Mouse (Mus musculus) gastrocnemius, adult 18-20 months (tissue): ENCODE data around the gene Rnf150. TPM values are rescaled to one million over a fixed set of nuclear protein-coding genes. Genes with fewer than 3 reads are reported as not detected.
A peak's percentile ranks its signal among the peaks of the same experiment; 100 is the strongest.

Source experiments
- DNase-seq: peaks from one replicate; pipeline ENCODE4 v3.0.0; 2021; ENCODE audit warnings: low spot score
- total RNA-seq, 2 experiments: library from RNA; stranded (reverse); gene quantifications; 2 replicates each; pipeline ENCODE4 v1.2.3; 2021

Gene Rnf150
- total RNA-seq, 2 experiments from 2014 or later, result 37.6 to 41.1 TPM

GRCm38 (mm10) chr8:82936866-82937265 lies 73.7 kb downstream of the Rnf150 start:
- DNase-seq, result no peak

DNA sequence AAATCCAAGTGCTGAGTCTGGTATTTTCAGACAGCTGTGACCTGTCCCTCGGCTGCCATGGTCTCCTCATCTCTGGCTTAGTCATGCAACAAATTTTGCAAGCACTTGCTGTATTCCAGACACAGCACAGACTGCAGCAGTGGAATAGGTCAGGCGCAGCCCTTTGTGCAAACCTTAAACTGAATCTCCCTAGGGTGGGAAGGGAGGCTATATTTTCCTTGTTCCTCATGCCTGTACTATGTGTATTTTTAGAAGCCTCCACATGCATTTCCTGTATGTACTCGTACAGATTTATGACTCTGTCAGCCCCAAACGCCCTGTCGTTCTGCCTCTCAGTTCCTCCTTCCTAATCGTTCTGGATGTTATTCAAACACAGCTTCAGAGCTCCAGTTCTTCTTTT lies 76.8 kb downstream of the Rnf150 start:
- peak; percentile 79 for DNase-seq

GRCm38 (mm10) chr8:82943223-82944006 lies 80.3 kb downstream of the Rnf150 start:
- DNase-seq, result no peak

GRCm38 (mm10) chr8:82945867-82946266 lies 82.7 kb downstream of the Rnf150 start:
- no peak for DNase-seq

DNA sequence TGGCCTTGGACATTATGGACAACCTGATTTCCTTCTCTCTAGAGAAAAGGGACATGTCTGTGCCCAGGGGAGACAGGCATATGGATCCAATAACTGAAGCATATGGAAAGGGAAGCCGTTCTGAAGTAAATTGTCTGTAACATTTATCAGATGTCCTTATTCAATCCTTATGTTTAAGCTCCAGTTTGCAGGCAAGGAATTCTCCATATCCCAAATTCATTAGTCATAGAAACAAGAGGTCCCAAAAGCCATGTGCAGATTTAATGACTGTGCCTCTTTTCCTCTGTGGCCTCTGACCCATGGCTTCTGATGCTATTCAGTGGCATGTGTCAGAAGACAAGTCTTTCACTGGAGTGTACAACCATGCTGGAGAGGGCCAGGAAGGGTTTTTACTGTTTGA lies 83.5 kb downstream of the Rnf150 start:
- no peak for DNase-seq

DNA sequence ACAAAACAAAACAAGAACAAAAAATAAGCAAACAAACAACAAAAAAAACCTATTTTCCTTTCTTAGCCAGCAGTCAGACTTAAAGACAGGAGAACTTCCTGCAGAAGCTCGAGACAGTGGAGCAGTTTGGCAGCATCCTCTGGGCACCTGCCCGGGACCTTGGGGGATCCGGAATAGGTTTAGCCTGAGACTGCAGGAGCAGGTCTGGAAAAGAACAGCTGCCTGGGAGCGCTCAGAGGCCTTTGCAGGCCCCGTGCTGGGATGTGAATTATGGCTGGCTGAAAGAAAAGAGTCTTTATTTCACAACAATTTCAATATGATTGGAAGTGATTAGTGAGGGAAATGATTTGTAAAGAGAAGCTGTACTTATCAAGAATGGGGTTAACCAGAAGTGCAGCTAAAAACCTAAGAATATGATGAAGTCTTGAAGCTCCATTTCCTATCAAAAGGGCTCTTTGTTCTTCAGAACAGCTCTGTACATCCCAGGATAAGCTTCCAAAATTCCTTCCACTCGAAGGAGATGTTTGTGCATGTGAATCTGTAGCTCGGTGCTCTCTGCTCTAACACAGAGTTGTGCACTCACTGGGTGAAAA lies 92.1 kb downstream of the Rnf150 start:
- no peak for DNase-seq

DNA sequence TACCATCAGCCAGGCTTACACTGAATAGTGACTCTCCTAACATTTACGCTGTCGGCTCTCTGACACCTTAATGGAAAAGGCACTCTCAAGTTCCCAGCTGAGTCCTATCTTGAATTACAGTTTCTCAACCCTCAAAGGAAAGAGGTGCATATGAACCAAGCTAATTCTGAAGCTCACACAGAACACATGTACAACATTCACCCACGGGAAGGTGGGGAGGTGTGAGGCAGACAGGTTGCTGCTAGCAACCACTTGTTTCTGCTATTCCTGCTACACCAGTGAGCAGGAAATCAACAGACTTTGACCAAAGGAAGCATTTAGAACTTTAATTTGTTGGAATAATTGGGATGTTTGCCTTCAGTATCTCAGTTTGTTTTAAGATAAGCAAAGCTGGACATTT lies 96.3 kb downstream of the Rnf150 start:
- peak; percentile 41 for DNase-seq

- no peak for DNase-seq
Observed at GRCm38 (mm10) chr8:82959980-82960610, 96.9 kb downstream of the Rnf150 start.

GRCm38 (mm10) chr8:82964537-82964936 lies 101.4 kb downstream of the Rnf150 start:
- DNase-seq, result peak; percentile 51

GRCm38 (mm10) chr8:82967879-82968678 lies 104.9 kb downstream of the Rnf150 start:
- DNase-seq, result peak; percentile 71

DNA sequence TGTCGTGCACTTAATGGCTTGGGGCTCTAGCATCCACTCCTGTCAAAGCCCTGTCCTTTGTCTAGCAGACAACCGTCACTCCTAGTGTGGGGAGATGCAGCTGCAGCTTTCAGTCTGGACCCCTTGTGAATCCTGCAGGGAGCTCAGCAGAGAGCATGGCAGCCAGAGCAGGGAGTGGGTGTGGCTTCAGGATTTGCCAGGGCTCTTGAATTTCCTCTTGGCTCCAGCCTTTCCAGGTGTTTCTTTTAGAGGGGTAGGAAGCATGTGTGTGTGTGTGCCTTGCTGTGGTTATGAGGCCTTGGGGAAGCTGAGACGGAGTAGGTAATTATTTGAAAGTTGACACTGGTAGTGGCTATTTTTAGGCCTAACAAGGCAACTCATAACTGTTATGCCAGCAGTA lies 106.8 kb downstream of the Rnf150 start:
- peak; percentile 61 for DNase-seq

DNA sequence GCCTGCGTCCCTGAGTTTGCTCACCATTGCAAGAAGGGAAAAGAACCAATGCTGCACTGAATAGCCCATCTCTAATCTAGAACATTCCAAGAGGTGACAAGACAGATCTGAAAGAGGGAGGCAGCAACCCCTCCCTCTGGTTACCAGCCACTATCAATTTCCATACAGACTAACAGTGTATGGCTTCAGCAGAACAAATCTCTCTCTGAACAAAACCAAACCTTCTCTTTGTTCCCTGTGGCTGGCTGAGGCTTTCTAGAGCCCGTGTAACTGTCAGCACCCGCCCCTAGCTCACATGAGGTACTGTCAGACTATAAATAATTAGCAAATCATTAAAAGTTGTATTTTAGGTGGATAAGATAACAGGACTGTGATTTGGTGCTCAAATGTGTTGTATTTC lies 109.7 kb downstream of the Rnf150 start:
- DNase-seq, result no peak

GRCm38 (mm10) chr8:82973331-82973730 lies 110.2 kb downstream of the Rnf150 start:
- no peak for DNase-seq

GRCm38 (mm10) chr8:82981244-82981855 lies 118.2 kb downstream of the Rnf150 start:
- no peak for DNase-seq

DNA sequence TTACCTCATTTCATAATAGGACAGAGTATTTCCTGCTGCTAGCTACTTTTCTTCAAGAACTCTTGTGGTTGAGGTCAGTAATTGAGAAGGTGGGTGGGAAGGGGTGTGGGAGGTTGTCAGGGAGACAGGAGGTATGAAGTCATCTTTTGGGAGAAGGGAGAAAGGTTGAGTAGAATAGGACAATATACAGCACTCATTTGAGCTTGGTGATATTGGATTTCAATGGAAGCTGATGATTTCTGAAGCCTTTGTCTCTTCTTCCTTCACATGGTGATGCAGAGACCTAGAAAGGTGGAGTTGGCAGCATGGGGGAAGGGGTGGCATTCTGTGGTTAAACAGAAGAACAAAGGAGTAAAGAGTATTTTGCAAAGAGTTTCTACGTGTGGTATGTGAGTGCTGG lies 119.7 kb downstream of the Rnf150 start:
- no peak for DNase-seq

- no peak for DNase-seq
Observed at GRCm38 (mm10) chr8:82983301-82983700, 120.1 kb downstream of the Rnf150 start.

GRCm38 (mm10) chr8:82992093-82992492 lies 128.9 kb downstream of the Rnf150 start:
- no peak for DNase-seq

- no peak for DNase-seq
Observed at GRCm38 (mm10) chr8:82995727-82996438, 132.7 kb downstream of the Rnf150 start.

DNA sequence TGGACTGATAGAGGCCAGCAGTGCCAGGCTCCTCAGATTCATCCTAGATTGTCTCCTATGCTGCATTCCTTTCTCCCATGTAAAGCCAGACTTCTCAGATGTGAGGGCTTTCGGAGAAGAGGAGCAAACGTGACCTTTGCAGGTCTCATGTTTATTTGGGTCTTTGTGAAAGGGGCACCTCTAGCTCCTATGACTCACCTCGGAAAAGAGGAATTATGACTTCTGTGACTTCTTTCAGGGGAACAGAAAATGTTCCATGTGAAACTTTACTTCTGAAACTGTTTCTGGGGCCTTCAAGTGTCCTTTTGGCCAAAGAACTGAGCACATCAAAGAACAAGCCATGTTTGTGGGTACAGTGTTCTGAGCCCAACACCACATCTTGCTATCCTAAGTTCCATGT lies 133.7 kb downstream of the Rnf150 start:
- DNase-seq, result no peak

DNA sequence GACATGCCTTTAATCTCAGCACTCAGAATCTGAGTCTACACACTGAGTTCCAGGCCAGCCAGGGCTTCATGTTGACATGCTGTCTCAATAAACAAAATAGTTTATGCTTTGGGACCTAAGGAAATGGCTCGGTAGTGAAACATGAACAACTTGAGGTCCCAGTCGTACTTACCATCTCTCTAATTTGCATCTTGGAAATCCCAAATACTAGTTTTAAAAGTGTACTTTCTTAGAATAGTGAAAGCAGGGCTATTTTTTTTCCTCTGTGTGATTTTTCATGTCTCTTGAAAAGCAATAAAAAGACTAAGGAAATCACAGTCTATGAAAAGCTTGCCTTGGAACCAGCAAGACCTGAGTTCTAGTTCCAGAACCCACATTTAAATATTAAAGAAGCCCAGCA lies 135.6 kb downstream of the Rnf150 start:
- no peak for DNase-seq

GRCm38 (mm10) chr8:83003187-83003586 lies 140.0 kb downstream of the Rnf150 start:
- no peak for DNase-seq
